Mouse (Mus musculus): ENCODE data around the gene Efcab7. TPM values are rescaled to one million over a fixed set of nuclear protein-coding genes. Genes with fewer than 3 reads are reported as not detected.

Efcab7 gene
- 1.9 and 6.1 TPM in 2 replicates for polyA plus RNA-seq (2021; fragmentation: Nextera tagmentation)
- long read RNA-seq, experiment 1, partial matches to known transcripts: 0 of 5 reads
- long read RNA-seq, experiment 1, other reads (novel, unspliced or antisense): 5 of 5 reads
- long read RNA-seq, experiment 2: 0 reads

DNA sequence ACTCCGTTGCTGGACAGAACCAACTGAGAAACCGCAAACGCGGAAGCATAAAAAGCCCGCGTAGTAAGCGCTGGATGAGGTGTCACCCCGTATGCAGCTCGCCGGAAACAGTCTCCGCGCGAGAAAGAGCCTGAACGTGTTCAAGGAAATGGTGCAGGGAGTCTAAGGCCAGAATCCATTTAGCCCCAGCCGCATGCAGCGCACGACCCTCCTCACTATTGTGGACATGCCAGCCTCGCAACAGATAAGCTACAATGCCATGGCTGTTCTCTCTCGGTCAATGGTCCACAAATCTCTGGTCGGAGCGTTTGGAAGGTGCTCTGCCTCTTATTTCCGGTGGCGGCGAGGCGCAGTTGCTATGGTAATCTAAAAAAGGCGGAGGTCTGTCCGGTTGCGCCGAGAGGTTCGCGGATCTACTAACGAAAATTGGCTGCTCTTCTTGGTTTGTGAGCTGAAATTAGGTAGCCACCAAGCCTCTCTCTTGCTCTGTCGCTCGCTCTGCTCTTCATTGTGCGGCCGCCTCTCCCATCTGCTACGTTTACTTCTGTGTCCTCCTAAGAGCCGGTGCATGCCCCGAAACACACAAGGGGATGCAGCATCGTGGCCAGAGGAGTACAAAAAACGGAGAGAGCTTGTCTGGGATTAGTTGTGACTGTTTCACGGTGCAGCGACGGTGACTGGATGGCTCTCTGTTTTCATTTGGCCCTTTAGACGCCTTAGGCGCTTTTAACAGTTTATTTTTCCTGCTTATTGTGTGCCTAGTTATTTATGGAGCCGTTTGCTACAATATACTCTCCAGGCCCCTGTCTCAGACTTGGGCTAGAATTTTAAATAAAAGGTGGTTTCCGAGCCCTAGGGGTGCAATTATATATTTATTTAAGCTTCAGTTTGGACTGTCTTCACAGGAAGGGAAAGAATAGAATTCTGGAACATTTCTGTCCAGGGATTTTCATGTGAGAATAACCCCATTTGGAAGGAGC, at the start of gene Efcab7:
Gene Efcab7 (plus strand): TSS at position 105 of the 980 bp plus-strand sequence.

GRCm38 (mm10) chr4:99929149-99929612, 100.2 kb downstream of the Efcab7 start, which contains the start of gene Pgm1:
Pgm1 (plus strand) TSS chr4:99929414.

GRCm38 (mm10) chr4:99929613-99930517, 100.9 kb downstream of the Efcab7 start, which contains the start of gene Itgb3bp:
Itgb3bp (minus strand) TSS chr4:99929813.

Other genes with a start within 250 kb of the Efcab7 start
- not detected in 2 replicates for gene Foxd3, start 172.9 kb upstream of the Efcab7 start, polyA plus RNA-seq (2021; fragmentation: Nextera tagmentation)
- gene Alg6, start 113.5 kb upstream of the Efcab7 start, polyA plus RNA-seq (2021; fragmentation: Nextera tagmentation): 8.9 and 10.0 TPM in 2 replicates
- gene Pgm1, start 100.2 kb downstream of the Efcab7 start, polyA plus RNA-seq (2021; fragmentation: Nextera tagmentation): 45.4 and 57.4 TPM in 2 replicates
- gene Itgb3bp, start 100.6 kb downstream of the Efcab7 start, polyA plus RNA-seq (2021; fragmentation: Nextera tagmentation): 11.7 and 12.6 TPM in 2 replicates